20 mouse cellular contexts compared by ENCODE assay signal in genomic region chr4:58617261-58617660, GRCm38 (mm10).
DNase-seq lines count a peak whose midpoint lies in the region; ATAC-seq and TF ChIP-seq lines count a peak whose summit lies in the region.
"Had no signal": no experiment of that assay in that cellular context is flagged by ENCODE, and none has a peak within 500 bp of the region (broad histone marks: within the 10 kb centered on the region; RNA-seq: fewer than 3 reads in every experiment).

No protein-coding gene starts in this region.

- no peak overlapping the region for H3K27ac ChIP-seq in embryonic facial prominence, embryonic 14.5 days (replicated peaks; ENCODE audit: low read depth, low read length)
- no peak overlapping the region for H3K27ac ChIP-seq in embryonic facial prominence, embryonic 10.5 days (replicated peaks)
- H3K27ac ChIP-seq in kidney, postnatal 0 days: no peak overlapping the region
- H3K27ac ChIP-seq in kidney, embryonic 16.5 days (ENCODE audit: low read length): no peak overlapping the region
- H3K27ac ChIP-seq: forebrain, embryonic 13.5 days; hindbrain, embryonic 12.5 days; midbrain, embryonic 13.5 days; neural tube, embryonic 12.5 days had no signal

- H3K9me3 ChIP-seq in embryonic facial prominence, embryonic 14.5 days (ENCODE audit: control insufficient read depth, low read length): no peaks in the 10 kb centered on the region
- no peaks in the 10 kb centered on the region for H3K9me3 ChIP-seq in embryonic facial prominence, embryonic 10.5 days
- H3K9me3 ChIP-seq in kidney, postnatal 0 days (replicated peaks; ENCODE audit: low read length): no peaks in the 10 kb centered on the region
- no peaks in the 10 kb centered on the region for H3K9me3 ChIP-seq in kidney, embryonic 16.5 days (ENCODE audit: low read length)
- H3K9me3 ChIP-seq: forebrain, embryonic 13.5 days; hindbrain, embryonic 12.5 days; midbrain, embryonic 13.5 days; neural tube, embryonic 12.5 days had no signal

- ATAC-seq in embryonic facial prominence, embryonic 14.5 days (ENCODE audit: low read depth): no peak
- ATAC-seq in kidney, postnatal 0 days (replicated peaks; ENCODE audit: low FRiP score, low read depth): no peak
- no peak for ATAC-seq in kidney, embryonic 16.5 days (ENCODE audit: low FRiP score, low TSS enrichment)
- ATAC-seq: forebrain, embryonic 13.5 days; inflammation-experienced regulatory T-cells, adult 6 months; liver, postnatal 0 days; midbrain, embryonic 13.5 days had no signal

- no peak overlapping the region for H3K4me2 ChIP-seq in embryonic facial prominence, embryonic 14.5 days (ENCODE audit: low read depth, low read length)
- no peak overlapping the region for H3K4me2 ChIP-seq in kidney, postnatal 0 days (ENCODE audit: low read length)
- H3K4me2 ChIP-seq in kidney, embryonic 16.5 days (replicated peaks; ENCODE audit: low read depth, low read length): no peak overlapping the region
- H3K4me2 ChIP-seq: forebrain, embryonic 13.5 days; hindbrain, embryonic 12.5 days; midbrain, embryonic 13.5 days; neural tube, embryonic 12.5 days had no signal

- no peaks in the 10 kb centered on the region for H3K36me3 ChIP-seq in embryonic facial prominence, embryonic 14.5 days (ENCODE audit: control insufficient read depth, insufficient read depth, low read length)
- no peaks in the 10 kb centered on the region for H3K36me3 ChIP-seq in embryonic facial prominence, embryonic 10.5 days (replicated peaks)
- no peaks in the 10 kb centered on the region for H3K36me3 ChIP-seq in kidney, postnatal 0 days (ENCODE audit: insufficient read depth, low read length)
- no peaks in the 10 kb centered on the region for H3K36me3 ChIP-seq in kidney, embryonic 16.5 days (ENCODE audit: insufficient read depth, low read length)
- H3K36me3 ChIP-seq: hindbrain, embryonic 12.5 days; midbrain, embryonic 13.5 days; neural tube, embryonic 12.5 days had no signal

- no peak for TF ChIP-seq CTCF in kidney, postnatal 0 days (IDR thresholded peaks at IDR 0.05; ENCODE audit: low read depth)

- no peaks in the 10 kb centered on the region for H3K4me1 ChIP-seq in embryonic facial prominence, embryonic 14.5 days (ENCODE audit: control insufficient read depth, insufficient read depth, low read length)
- H3K4me1 ChIP-seq in embryonic facial prominence, embryonic 10.5 days: no peaks in the 10 kb centered on the region
- H3K4me1 ChIP-seq in kidney, postnatal 0 days (replicated peaks; ENCODE audit: insufficient read depth, low read length): no peaks in the 10 kb centered on the region
- H3K4me1 ChIP-seq in kidney, embryonic 16.5 days (ENCODE audit: insufficient read depth, low read length): no peaks in the 10 kb centered on the region
- H3K4me1 ChIP-seq: forebrain, embryonic 13.5 days; hindbrain, embryonic 12.5 days; midbrain, embryonic 13.5 days; neural tube, embryonic 12.5 days had no signal

- DNase-seq in embryonic facial prominence, embryonic 14.5 days (ENCODE audit: low spot score): peak; percentile 19
- DNase-seq in embryonic facial prominence, embryonic 10.5 days (ENCODE audit: low spot score): no peak
- DNase-seq in kidney, postnatal 0 days (ENCODE audit: low spot score): peak; percentile 7
- DNase-seq in kidney, adult 11 months: no peak
- DNase-seq in heart, adult 9 months (ENCODE audit: low spot score in 2 of 2): peak; percentile 72 to 79
- peak; percentile 23 for DNase-seq in heart, postnatal 4 days
- no peak for DNase-seq in layer of hippocampus, adult 9-11 months
- DNase-seq: adrenal gland, adult 8-10 months; cerebellum, adult 8-10 months; liver; liver, postnatal 0 days; right cerebral cortex, adult 18-20 months; thymus, postnatal 36 days had no signal

- no peak overlapping the region for H3K4me3 ChIP-seq in embryonic facial prominence, embryonic 14.5 days (ENCODE audit: low read depth, low read length)
- H3K4me3 ChIP-seq in embryonic facial prominence, embryonic 10.5 days: no peak overlapping the region
- H3K4me3 ChIP-seq in kidney, postnatal 0 days (replicated peaks; ENCODE audit: low read depth, low read length): no peak overlapping the region
- H3K4me3 ChIP-seq in kidney, embryonic 16.5 days (ENCODE audit: low read length): no peak overlapping the region
- H3K4me3 ChIP-seq: erythroblast, embryonic 14.5 days; forebrain, embryonic 13.5 days; hindbrain, embryonic 12.5 days; midbrain, embryonic 13.5 days; neural tube, embryonic 12.5 days had no signal

- H3K27me3 ChIP-seq in embryonic facial prominence, embryonic 14.5 days (replicated peaks; ENCODE audit: control insufficient read depth, insufficient read depth, low read length): no peaks in the 10 kb centered on the region
- no peaks in the 10 kb centered on the region for H3K27me3 ChIP-seq in embryonic facial prominence, embryonic 10.5 days (replicated peaks; ENCODE audit: low read depth, poor library complexity, severe bottlenecking)
- no peaks in the 10 kb centered on the region for H3K27me3 ChIP-seq in kidney, postnatal 0 days (ENCODE audit: insufficient read depth, low read length)
- no peaks in the 10 kb centered on the region for H3K27me3 ChIP-seq in kidney, embryonic 16.5 days (ENCODE audit: insufficient read depth, low read length)
- H3K27me3 ChIP-seq: forebrain, embryonic 13.5 days; hindbrain, embryonic 12.5 days; midbrain, embryonic 13.5 days; neural tube, embryonic 12.5 days had no signal

- WGBS in embryonic facial prominence, embryonic 14.5 days: 82% methylated on average over 3 of the region's 3 CpGs
- WGBS in embryonic facial prominence, embryonic 10.5 days: 90% methylated on average over 3 of the region's 3 CpGs
- 66% methylated on average over 3 of the region's 3 CpGs for WGBS in kidney, postnatal 0 days
- 79% methylated on average over 3 of the region's 3 CpGs for WGBS in kidney, embryonic 16.5 days

- no peak overlapping the region for H3K9ac ChIP-seq in embryonic facial prominence, embryonic 14.5 days (ENCODE audit: low read depth, low read length)
- no peak overlapping the region for H3K9ac ChIP-seq in kidney, postnatal 0 days (ENCODE audit: low read depth, low read length)
- no peak overlapping the region for H3K9ac ChIP-seq in kidney, embryonic 16.5 days (replicated peaks; ENCODE audit: low read length)
- H3K9ac ChIP-seq: forebrain, embryonic 13.5 days; hindbrain, embryonic 12.5 days; liver, postnatal 0 days; midbrain, embryonic 13.5 days; neural tube, embryonic 12.5 days had no signal

Comparison
In these comparisons a context has a peak if more than half of its experiments do, and no peak if none do; other contexts are left out.
1. DNase-seq: peak in embryonic facial prominence, embryonic 14.5 days (single experiment), kidney, postnatal 0 days (single experiment), heart, adult 9 months (2 of 2) and heart, postnatal 4 days (single experiment); none in embryonic facial prominence, embryonic 10.5 days (single experiment), kidney, adult 11 months (single experiment) and layer of hippocampus, adult 9-11 months (single experiment).